ENCODE assay signal across 8 mouse cellular contexts in genomic region chr5:121398146-121398964, GRCm38 (mm10). TPM values are rescaled to one million over a fixed set of nuclear protein-coding genes. Genes with fewer than 3 reads are reported as not detected.
A peak's percentile ranks its signal among the peaks of the same experiment; 100 is the strongest.
DNase-seq lines count a peak whose midpoint lies in the region; ATAC-seq and TF ChIP-seq lines count a peak whose summit lies in the region.

No protein-coding gene starts in this region.

- no peaks in the 10 kb centered on the region; the same call in 1 of the 2 replicates for H3K36me3 ChIP-seq in neural tube, embryonic 11.5 days (ENCODE audit: control insufficient read depth, insufficient read depth, low read length)
- peaks cover 38% of the 10 kb centered on the region for H3K36me3 ChIP-seq in hindbrain, embryonic 10.5 days

- WGBS in neural tube, embryonic 11.5 days: under 1% methylated on average over 49 of the region's 67 CpGs
- under 1% methylated on average over 67 of the region's 67 CpGs for WGBS in hindbrain, embryonic 10.5 days

- H3K9ac ChIP-seq in neural tube, embryonic 11.5 days (ENCODE audit: low read length): peak overlapping the region; percentile 84

- peak overlapping the region; percentile 49; the same call in 1 of the 2 replicates for H3K27ac ChIP-seq in neural tube, embryonic 11.5 days (ENCODE audit: low read depth, low read length)
- 0 out of 2 replicates have a peak overlapping the region, but pooled peaks have one; percentile 38 for H3K27ac ChIP-seq in cortical plate, adult 2 months (ENCODE audit: insufficient read depth, low read length)
- peak overlapping the region; percentile 90 for H3K27ac ChIP-seq in hindbrain, embryonic 10.5 days

- peaks cover 6% of the 10 kb centered on the region; the same call in 1 of the 2 replicates for H3K4me1 ChIP-seq in neural tube, embryonic 11.5 days (ENCODE audit: control insufficient read depth, insufficient read depth, low read length)
- peaks cover 10% of the 10 kb centered on the region for H3K4me1 ChIP-seq in cortical plate, adult 2 months (ENCODE audit: control insufficient read depth, insufficient read depth, low read length)
- peaks cover 16% of the 10 kb centered on the region for H3K4me1 ChIP-seq in hindbrain, embryonic 10.5 days (replicated peaks)

- no peak for TF ChIP-seq CTCF in cortical plate, adult 2 months (IDR thresholded peaks at IDR 0.05; ENCODE audit: extremely low read depth, insufficient read depth, low read length)

- H3K27me3 ChIP-seq in neural tube, embryonic 11.5 days (ENCODE audit: control insufficient read depth, insufficient read depth, low read length): no peaks in the 10 kb centered on the region
- no peaks in the 10 kb centered on the region for H3K27me3 ChIP-seq in hindbrain, embryonic 10.5 days (ENCODE audit: insufficient read depth, poor library complexity, severe bottlenecking)

- peak; percentile 65 for DNase-seq in neural tube, embryonic 11.5 days (ENCODE audit: low spot score)
- no peak for DNase-seq in neural tube, embryonic 10.5 days (ENCODE audit: extremely low spot score, low spot score)
- DNase-seq in hindbrain, embryonic 10.5 days (ENCODE audit: low spot score): peak; percentile 62
- DNase-seq in adrenal gland, postnatal 36 days: no peak
- no peak for DNase-seq in layer of hippocampus, adult 18-20 months (ENCODE audit: low spot score in 2 of 2)
- no peak for DNase-seq in natural killer cell, adult 2 months (ENCODE audit: low spot score in 2 of 2)

- H3K4me3 ChIP-seq in neural tube, embryonic 11.5 days (ENCODE audit: low read depth, low read length): peak overlapping the region; percentile 97
- peak overlapping the region; percentile 95 for H3K4me3 ChIP-seq in cortical plate, adult 2 months (ENCODE audit: insufficient read depth, low read length)
- H3K4me3 ChIP-seq in hindbrain, embryonic 10.5 days: peak overlapping the region; percentile 78

- TF ChIP-seq POLR2A in cortical plate, adult 2 months (IDR thresholded peaks at IDR 0.05; ENCODE audit: extremely low read depth, insufficient read depth, low read length): no peak

- peak overlapping the region; percentile 86 for H3K4me2 ChIP-seq in neural tube, embryonic 11.5 days (ENCODE audit: low read depth)

- no peaks in the 10 kb centered on the region for H3K9me3 ChIP-seq in neural tube, embryonic 11.5 days (ENCODE audit: control insufficient read depth, low read length)
- no peaks in the 10 kb centered on the region for H3K9me3 ChIP-seq in hindbrain, embryonic 10.5 days

- peak; percentile 67 for ATAC-seq in neural tube, embryonic 11.5 days (ENCODE audit: insufficient read depth, low FRiP score, low TSS enrichment)
- peak; percentile 4; the same call in 1 of the 2 replicates for ATAC-seq in megakaryocyte, adult 5-6 weeks (ENCODE audit: poor library complexity, severe bottlenecking)

RNA-seq across cellular contexts. Expression of gene Naa25, which starts 0.6 kb away (rescaled TPM):
- 48.1 and 57.0 TPM in 2 replicates for polyA plus RNA-seq in neural tube, embryonic 11.5 days (2014; fragmentation: Nextera tagmentation; extraction: Ambion mirVana)
- polyA plus RNA-seq in cortical plate, adult 2 months (2012; rRNA removed): 21.6 TPM in 2 replicates
- polyA plus RNA-seq in hindbrain, embryonic 10.5 days (2016; fragmentation: Nextera tagmentation; extraction: Ambion mirVana): 44.1 and 54.2 TPM in 2 replicates
- 13.3 and 17.9 TPM in 2 replicates for total RNA-seq in megakaryocyte, adult 5-6 weeks (2015)
- 25.6 and 32.2 TPM in 2 replicates for total RNA-seq in megakaryocyte, adult 5-6 weeks (2017)
- total RNA-seq in adrenal gland, postnatal 36 days (2021): 10 to 100 TPM; 35.8 to 42.1 TPM
- 10 to 100 TPM; 39.4 to 39.8 TPM for total RNA-seq in layer of hippocampus, adult 18-20 months (2021)

RNA-seq across cellular contexts. Expression of gene Trafd1, which starts 12.9 kb away (rescaled TPM):
- 86.9 and 94.6 TPM in 2 replicates for polyA plus RNA-seq in neural tube, embryonic 11.5 days (2014; fragmentation: Nextera tagmentation; extraction: Ambion mirVana)
- polyA plus RNA-seq in cortical plate, adult 2 months (2012; rRNA removed): 124 and 134 TPM in 2 replicates
- 70.8 and 96.2 TPM in 2 replicates for polyA plus RNA-seq in hindbrain, embryonic 10.5 days (2016; fragmentation: Nextera tagmentation; extraction: Ambion mirVana)
- total RNA-seq in megakaryocyte, adult 5-6 weeks (2015): 77.9 and 78.1 TPM in 2 replicates
- 92.5 and 94.1 TPM in 2 replicates for total RNA-seq in megakaryocyte, adult 5-6 weeks (2017)
- total RNA-seq in adrenal gland, postnatal 36 days (2021): 10 to 100 TPM; 44.1 to 49.7 TPM
- total RNA-seq in layer of hippocampus, adult 18-20 months (2021): 10 to 100 TPM; 73.2 to 74.7 TPM

RNA-seq across cellular contexts. Expression of gene Tmem116, which starts 53.3 kb away (rescaled TPM):
- polyA plus RNA-seq in neural tube, embryonic 11.5 days (2014; fragmentation: Nextera tagmentation; extraction: Ambion mirVana): 1.1 and 1.8 TPM in 2 replicates
- polyA plus RNA-seq in cortical plate, adult 2 months (2012; rRNA removed): 6.8 and 10.7 TPM in 2 replicates
- 0.78 and 0.93 TPM in 2 replicates for polyA plus RNA-seq in hindbrain, embryonic 10.5 days (2016; fragmentation: Nextera tagmentation; extraction: Ambion mirVana)
- total RNA-seq in megakaryocyte, adult 5-6 weeks (2015): not detected in 2 replicates
- not detected in 2 replicates for total RNA-seq in megakaryocyte, adult 5-6 weeks (2017)
- 1 to 10 TPM; 3.5 to 6.9 TPM for total RNA-seq in adrenal gland, postnatal 36 days (2021)
- total RNA-seq in layer of hippocampus, adult 18-20 months (2021): 1 to 10 TPM; 8.4 to 8.9 TPM

RNA-seq across cellular contexts. Expression of gene Erp29, which starts 54.0 kb away (rescaled TPM):
- 119 and 135 TPM in 2 replicates for polyA plus RNA-seq in neural tube, embryonic 11.5 days (2014; fragmentation: Nextera tagmentation; extraction: Ambion mirVana)
- 92.1 and 101 TPM in 2 replicates for polyA plus RNA-seq in cortical plate, adult 2 months (2012; rRNA removed)
- polyA plus RNA-seq in hindbrain, embryonic 10.5 days (2016; fragmentation: Nextera tagmentation; extraction: Ambion mirVana): 143 and 148 TPM in 2 replicates
- total RNA-seq in megakaryocyte, adult 5-6 weeks (2015): 266 and 273 TPM in 2 replicates
- total RNA-seq in megakaryocyte, adult 5-6 weeks (2017): 936 and 1,238 TPM in 2 replicates
- total RNA-seq in adrenal gland, postnatal 36 days (2021): 100 to 1,000 TPM; 117 to 123 TPM
- total RNA-seq in layer of hippocampus, adult 18-20 months (2021): 100 to 1,000 TPM; 140 to 150 TPM

Comparison
In these comparisons a context has a peak if more than half of its experiments do, and no peak if none do; other contexts are left out.
1. DNase-seq: peak in neural tube, embryonic 11.5 days (single experiment) and hindbrain, embryonic 10.5 days (single experiment); none in neural tube, embryonic 10.5 days (single experiment), adrenal gland, postnatal 36 days (0 of 2), layer of hippocampus, adult 18-20 months (0 of 2) and natural killer cell, adult 2 months (0 of 2).
2. H3K27ac ChIP-seq: peak in every context shown above with its lines; median percentile 90 in hindbrain, embryonic 10.5 days; 49 in neural tube, embryonic 11.5 days; 38 in cortical plate, adult 2 months.
3. RNA of gene Tmem116, which starts 53.3 kb away (total RNA-seq): 8.4 to 8.9 TPM in layer of hippocampus, adult 18-20 months and 3.5 to 6.9 TPM in adrenal gland, postnatal 36 days; not detected in megakaryocyte, adult 5-6 weeks; every median in the first group is over 4 times any median in the second.
4. Peak in every context shown above with its lines, with median percentiles within 50 percentile points of each other: H3K4me3 ChIP-seq.